Mouse (Mus musculus): Measurements from ENCODE around the gene Tas2r106. TPM values are rescaled to one million over a fixed set of nuclear protein-coding genes. Genes with fewer than 3 reads are reported as not detected.

The Tas2r106 gene
- not detected in 2 replicates for polyA plus RNA-seq (2015; fragmentation: Nextera tagmentation; extraction: Ambion mirVana)

GRCm38 (mm10) chr6:131678786-131679185, at the start of gene Tas2r106:
Gene Tas2r106 (minus strand): TSS chr6:131678886.
- 48% methylated on average over 3 of the region's 3 CpGs for WGBS (ENCODE audit: insufficient replicate concordance)
- no peak for ATAC-seq (ENCODE audit: insufficient read depth)
- H3K36me3 ChIP-seq (replicated peaks): no peaks in the 10 kb centered on the region
- H3K4me2 ChIP-seq: no peak within 1 kb of the TSS
- peaks cover 3% of the 10 kb centered on the region; the same call in 1 of the 2 replicates for H3K9me3 ChIP-seq (replicated peaks)
- H3K27me3 ChIP-seq: no peaks in the 10 kb centered on the region
- no peak within 1 kb of the TSS for H3K4me3 ChIP-seq (replicated peaks)
- no peaks in the 10 kb centered on the region for H3K4me1 ChIP-seq (replicated peaks)
- no peak within 1 kb of the TSS for H3K9ac ChIP-seq
- H3K27ac ChIP-seq (replicated peaks): no peak within 1 kb of the TSS

- H3K4me3 ChIP-seq (replicated peaks): no peak overlapping the region
- H3K9me3 ChIP-seq (replicated peaks): no peaks in the 10 kb centered on the region
- H3K4me2 ChIP-seq: no peak overlapping the region
- H3K27me3 ChIP-seq: no peaks in the 10 kb centered on the region
- no peaks in the 10 kb centered on the region for H3K36me3 ChIP-seq (replicated peaks)
- WGBS (ENCODE audit: insufficient replicate concordance): 33% methylated on average over 7 of the region's 7 CpGs
- ATAC-seq (ENCODE audit: insufficient read depth): no peak
- no peak overlapping the region for H3K27ac ChIP-seq (replicated peaks)
- no peak overlapping the region for H3K9ac ChIP-seq
- H3K4me1 ChIP-seq (replicated peaks): no peaks in the 10 kb centered on the region
Measured at GRCm38 (mm10) chr6:131712803-131713202, 34.1 kb upstream of the Tas2r106 start.

GRCm38 (mm10) chr6:131689963-131690362, 11.3 kb upstream of the Tas2r106 start, which contains the start of gene Tas2r114:
Gene Tas2r114 (minus strand): TSS chr6:131690063.
- no peak within 1 kb of the TSS for H3K9ac ChIP-seq
- H3K9me3 ChIP-seq (replicated peaks): no peaks in the 10 kb centered on the region
- ATAC-seq (ENCODE audit: insufficient read depth): no peak
- H3K4me3 ChIP-seq (replicated peaks): no peak within 1 kb of the TSS
- H3K4me2 ChIP-seq: no peak within 1 kb of the TSS
- H3K36me3 ChIP-seq (replicated peaks): no peaks in the 10 kb centered on the region
- H3K27me3 ChIP-seq: no peaks in the 10 kb centered on the region
- no peak within 1 kb of the TSS for H3K27ac ChIP-seq (replicated peaks)
- H3K4me1 ChIP-seq (replicated peaks): no peaks in the 10 kb centered on the region

GRCm38 (mm10) chr6:131687395-131687794, 8.7 kb upstream of the Tas2r106 start, which contains the start of gene Tas2r105:
Gene Tas2r105 (minus strand): TSS chr6:131687495.
- H3K4me1 ChIP-seq (replicated peaks): no peaks in the 10 kb centered on the region
- no peak within 1 kb of the TSS for H3K27ac ChIP-seq (replicated peaks)
- no peak within 1 kb of the TSS for H3K4me2 ChIP-seq
- 51% methylated on average over 1 of the region's 1 CpGs for WGBS (ENCODE audit: insufficient replicate concordance)
- no peak for ATAC-seq (ENCODE audit: insufficient read depth)
- no peak within 1 kb of the TSS for H3K9ac ChIP-seq
- no peaks in the 10 kb centered on the region for H3K9me3 ChIP-seq (replicated peaks)
- no peak within 1 kb of the TSS for H3K4me3 ChIP-seq (replicated peaks)
- H3K36me3 ChIP-seq (replicated peaks): no peaks in the 10 kb centered on the region
- no peaks in the 10 kb centered on the region for H3K27me3 ChIP-seq

- Histone ChIP-seq H3K4me3 (replicated peaks) (no peak within 1 kb of the TSS), H3K4me1 (replicated peaks) (no peaks in the 10 kb centered on the region), H3K27me3 (no peaks in the 10 kb centered on the region), H3K9me3 (replicated peaks) (0 out of 2 replicates have a peak, but pooled peaks cover 3% of the 10 kb centered on the region), H3K27ac (replicated peaks) (no peak within 1 kb of the TSS), H3K36me3 (replicated peaks) (no peaks in the 10 kb centered on the region), H3K9ac (no peak within 1 kb of the TSS), H3K4me2 (no peak within 1 kb of the TSS)
- ATAC-seq (ENCODE audit: insufficient read depth): no peak
- WGBS (ENCODE audit: insufficient replicate concordance): 36% methylated on average over 1 of the region's 1 CpGs
Measured at GRCm38 (mm10) chr6:131685644-131686043, 7.0 kb upstream of the Tas2r106 start, which contains the start of gene Tas2r104. Gene Tas2r104 (minus strand): TSS chr6:131685744.

- Histone ChIP-seq H3K9ac (no peak within 1 kb of the TSS), H3K27me3 (no peaks in the 10 kb centered on the region), H3K9me3 (replicated peaks) (no peaks in the 10 kb centered on the region), H3K27ac (replicated peaks) (no peak within 1 kb of the TSS), H3K4me1 (replicated peaks) (no peaks in the 10 kb centered on the region), H3K4me2 (no peak within 1 kb of the TSS), H3K4me3 (replicated peaks) (no peak within 1 kb of the TSS), H3K36me3 (replicated peaks) (no peaks in the 10 kb centered on the region)
- ATAC-seq (ENCODE audit: insufficient read depth): no peak
Measured at GRCm38 (mm10) chr6:131660049-131660448, 18.6 kb downstream of the Tas2r106 start, which contains the start of gene Tas2r107. Gene Tas2r107 (minus strand): TSS chr6:131660149.

GRCm38 (mm10) chr6:131630812-131631211, 47.9 kb downstream of the Tas2r106 start, which contains the start of gene Tas2r130:
Gene Tas2r130 (minus strand): TSS chr6:131630912.
- no peak for ATAC-seq (ENCODE audit: insufficient read depth)
- Histone ChIP-seq H3K9ac (no peak within 1 kb of the TSS), H3K27ac (replicated peaks) (no peak within 1 kb of the TSS), H3K4me3 (replicated peaks) (no peak within 1 kb of the TSS), H3K4me1 (replicated peaks) (no peaks in the 10 kb centered on the region), H3K9me3 (replicated peaks) (no peaks in the 10 kb centered on the region), H3K4me2 (no peak within 1 kb of the TSS), H3K36me3 (replicated peaks) (no peaks in the 10 kb centered on the region), H3K27me3 (no peaks in the 10 kb centered on the region)
- 46% methylated on average over 3 of the region's 3 CpGs for WGBS (ENCODE audit: insufficient replicate concordance)

Other genes with a start within 250 kb of the Tas2r106 start
- gene 5430401F13Rik, start 192.5 kb downstream of the Tas2r106 start, polyA plus RNA-seq (2015; fragmentation: Nextera tagmentation; extraction: Ambion mirVana): not detected in 2 replicates
- gene Gm6619, start 192.5 kb downstream of the Tas2r106 start, polyA plus RNA-seq (2015; fragmentation: Nextera tagmentation; extraction: Ambion mirVana): not detected in 2 replicates
- gene Tas2r130, start 48.0 kb downstream of the Tas2r106 start, polyA plus RNA-seq (2015; fragmentation: Nextera tagmentation; extraction: Ambion mirVana): not detected in 2 replicates
- gene Tas2r107, start 18.7 kb downstream of the Tas2r106 start, polyA plus RNA-seq (2015; fragmentation: Nextera tagmentation; extraction: Ambion mirVana): not detected in 2 replicates
- gene Tas2r104, start 6.9 kb upstream of the Tas2r106 start, polyA plus RNA-seq (2015; fragmentation: Nextera tagmentation; extraction: Ambion mirVana): not detected in 2 replicates
- gene Tas2r105, start 8.6 kb upstream of the Tas2r106 start, polyA plus RNA-seq (2015; fragmentation: Nextera tagmentation; extraction: Ambion mirVana): not detected in 2 replicates
- gene Tas2r114, start 11.2 kb upstream of the Tas2r106 start, polyA plus RNA-seq (2015; fragmentation: Nextera tagmentation; extraction: Ambion mirVana): not detected in 2 replicates